In genomic region chr11:74908618-74909399, GRCm38 (mm10) we compare ENCODE assay signal across 14 mouse cellular contexts. TPM values are rescaled to one million over a fixed set of nuclear protein-coding genes. Genes with fewer than 3 reads are reported as not detected.
DNase-seq lines count a peak whose midpoint lies in the region.
"Had no signal": no experiment of that assay in that cellular context is flagged by ENCODE, and none has a peak within 500 bp of the region (broad histone marks: within the 10 kb centered on the region; RNA-seq: fewer than 3 reads in every experiment).

No protein-coding gene starts in this region.

- intact Hi-C loops in left cerebral cortex, postnatal 4 days (cut with DNase I) = no loop called here
- intact Hi-C loops in left cerebral cortex, postnatal 36 days (cut with DNase I) = no loop called here

- DNase-seq in cerebellum, postnatal 10 days = peak; percentile 61 to 64
- DNase-seq in cerebellum, postnatal 36 days = no peak
- DNase-seq in left cerebral cortex, postnatal 4 days = peak; percentile 21
- DNase-seq in left cerebral cortex, postnatal 36 days (ENCODE audit: low spot score in 2 of 2) = no peak
- peak; percentile 41 for DNase-seq in kidney, adult 9 months
- peak; percentile 30 to 57 for DNase-seq in kidney, postnatal 4 days
- DNase-seq in Muller cell, postnatal 12 days (ENCODE audit: inconsistent ontology term) = no peak
- no peak for DNase-seq in neural tube, embryonic 10.5 days (ENCODE audit: extremely low spot score, low spot score)
- DNase-seq: adrenal gland, adult 8-10 months; cerebellum, adult 8-10 months; gastrocnemius, postnatal 36 days; heart, adult 2 months; liver; lung, postnatal 36 days had no signal

RNA-seq across cellular contexts. Expression of gene Tsr1, which starts 10.9 kb away (rescaled TPM):
- 10 to 100 TPM; 37.7 to 42.4 TPM for total RNA-seq in left cerebral cortex, postnatal 4 days (2021)
- 10 to 100 TPM; 25.7 to 31.4 TPM for total RNA-seq in left cerebral cortex, postnatal 36 days (2021)

RNA-seq across cellular contexts. Expression of gene Sgsm2, which starts 11.9 kb away (rescaled TPM):
- total RNA-seq in left cerebral cortex, postnatal 4 days (2021) = 10 to 100 TPM; 65.3 to 72.8 TPM
- 10 to 100 TPM; 80.2 to 81.6 TPM for total RNA-seq in left cerebral cortex, postnatal 36 days (2021)

RNA-seq across cellular contexts. Expression of gene Smg6, which starts 16.8 kb away (rescaled TPM):
- 10 to 100 TPM; 30.5 to 31.2 TPM for total RNA-seq in left cerebral cortex, postnatal 4 days (2021)
- total RNA-seq in left cerebral cortex, postnatal 36 days (2021) = 10 to 100 TPM; 27.2 to 31.2 TPM

RNA-seq across cellular contexts. Expression of gene Srr, which starts 16.9 kb away (rescaled TPM):
- total RNA-seq in left cerebral cortex, postnatal 4 days (2021) = 10 to 100 TPM; 65.6 to 66.2 TPM
- total RNA-seq in left cerebral cortex, postnatal 36 days (2021) = 10 to 100 TPM; 86.2 to 88.2 TPM

Comparison
In these comparisons a context has a peak if more than half of its experiments do, and no peak if none do; other contexts are left out.
1. DNase-seq: peak in cerebellum, postnatal 10 days (2 of 2), left cerebral cortex, postnatal 4 days (single experiment), kidney, adult 9 months (single experiment) and kidney, postnatal 4 days (2 of 2); none in cerebellum, postnatal 36 days (0 of 2), left cerebral cortex, postnatal 36 days (0 of 2), Muller cell, postnatal 12 days (single experiment) and neural tube, embryonic 10.5 days (single experiment).